Comparison of ENCODE assay signal across 26 mouse cellular contexts in the genomic region with DNA sequence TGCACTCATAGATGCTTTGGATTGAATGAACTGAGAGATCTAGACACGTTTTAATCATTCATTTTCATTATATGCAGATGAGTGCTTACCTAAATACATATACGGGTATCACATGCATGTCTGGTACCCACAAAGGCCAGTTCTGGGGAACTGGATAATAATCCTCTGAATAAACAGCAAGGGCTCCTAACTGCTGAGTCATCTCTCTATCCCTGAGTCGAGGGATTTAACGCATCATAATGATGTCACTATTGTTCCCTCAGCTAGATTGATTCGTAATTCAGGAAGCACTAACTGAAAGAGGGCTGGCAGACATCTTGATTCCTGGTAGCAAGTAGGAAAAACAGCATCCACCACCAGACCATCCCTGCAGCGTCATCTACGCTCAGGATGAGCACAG. TPM values are rescaled to one million over a fixed set of nuclear protein-coding genes. Genes with fewer than 3 reads are reported as not detected.
A peak's percentile ranks its signal among the peaks of the same experiment; 100 is the strongest.
DNase-seq lines count a peak whose midpoint lies in the region; ATAC-seq and TF ChIP-seq lines count a peak whose summit lies in the region.
"Had no signal": no experiment of that assay in that cellular context is flagged by ENCODE, and none has a peak within 500 bp of the region (broad histone marks: within the 10 kb centered on the region; RNA-seq: fewer than 3 reads in every experiment).

No protein-coding gene starts in this region.

- DNase-seq in hindbrain, postnatal 0 days (ENCODE audit: low spot score) = no peak
- DNase-seq in hindbrain, embryonic 11.5 days (ENCODE audit: low spot score) = no peak
- DNase-seq in 416B (ENCODE audit: low read depth) (peak; percentile 76), R1 (ENCODE audit: low read depth, low spot score) (peak; percentile 24)
- DNase-seq in stomach, postnatal 0 days (ENCODE audit: low spot score) = no peak
- no peak for DNase-seq in urinary bladder, postnatal 25 days (ENCODE audit: low spot score)
- no peak for DNase-seq in layer of hippocampus, adult 9-10 months (ENCODE audit: low spot score)
- DNase-seq: thymus, adult 18-20 months; thymus, postnatal 4 days had no signal

- H3K4me1 ChIP-seq in hindbrain, postnatal 0 days (ENCODE audit: insufficient read depth, low read length) = 0 out of 2 replicates have a peak, but pooled peaks cover 3% of the 10 kb centered on the region
- H3K4me1 ChIP-seq in hindbrain, embryonic 11.5 days (replicated peaks; ENCODE audit: control insufficient read depth, insufficient read depth, low read length) = no peaks in the 10 kb centered on the region
- peaks cover 3% of the 10 kb centered on the region; the same call in 1 of the 2 replicates for H3K4me1 ChIP-seq in stomach, postnatal 0 days (replicated peaks; ENCODE audit: control insufficient read depth, insufficient read depth)

- no peak overlapping the region for H3K4me3 ChIP-seq in hindbrain, postnatal 0 days (ENCODE audit: low read length)
- no peak overlapping the region for H3K4me3 ChIP-seq in hindbrain, embryonic 11.5 days (ENCODE audit: low read depth, low read length)
- no peak overlapping the region for H3K4me3 ChIP-seq in stomach, postnatal 0 days (ENCODE audit: low read depth, low read length)
- H3K4me3 ChIP-seq: heart, adult 2 months; heart, embryonic 13.5 days; hindbrain, embryonic 13.5 days; left cerebral cortex, adult 2 months; limb, embryonic 15.5 days; neural tube, embryonic 13.5 days; stomach, embryonic 15.5 days had no signal

- no peak for TF ChIP-seq CTCF in hindbrain, postnatal 0 days (IDR thresholded peaks at IDR 0.05; ENCODE audit: low read depth)
- TF ChIP-seq CTCF in stomach, postnatal 0 days (IDR thresholded peaks at IDR 0.05; ENCODE audit: low read depth) = no peak

- H3K36me3 ChIP-seq in hindbrain, postnatal 0 days (ENCODE audit: insufficient read depth, low read length) = no peaks in the 10 kb centered on the region
- H3K36me3 ChIP-seq in hindbrain, embryonic 11.5 days (ENCODE audit: control insufficient read depth, insufficient read depth, low read length) = no peaks in the 10 kb centered on the region
- H3K36me3 ChIP-seq in stomach, postnatal 0 days (ENCODE audit: control insufficient read depth, insufficient read depth, low read length) = no peaks in the 10 kb centered on the region
- H3K36me3 ChIP-seq: heart, embryonic 13.5 days; hindbrain, embryonic 13.5 days; limb, embryonic 15.5 days; neural tube, embryonic 13.5 days; stomach, embryonic 15.5 days had no signal

- TF ChIP-seq EP300 in stomach, postnatal 0 days (optimal IDR thresholded peaks at IDR 0.05) = no peak

- peak; percentile 53; the same call in 1 of the 2 replicates for ATAC-seq in hindbrain, postnatal 0 days
- ATAC-seq in hindbrain, embryonic 11.5 days (ENCODE audit: low FRiP score) = no peak
- peak; percentile 43; the same call in 1 of the 2 replicates for ATAC-seq in stomach, postnatal 0 days (ENCODE audit: low FRiP score, low TSS enrichment)
- ATAC-seq: activated CD4-positive, CD25-positive, alpha-beta regulatory T cell, adult 4 months; inflammation-experienced regulatory T-cells, adult 6 months had no signal

- no peak overlapping the region for H3K27ac ChIP-seq in hindbrain, postnatal 0 days
- H3K27ac ChIP-seq in hindbrain, embryonic 11.5 days (ENCODE audit: low read depth, low read length) = no peak overlapping the region
- H3K27ac ChIP-seq in stomach, postnatal 0 days (replicated peaks) = no peak overlapping the region
- H3K27ac ChIP-seq: heart, adult 2 months; heart, embryonic 13.5 days; hindbrain, embryonic 13.5 days; kidney, postnatal 0 days; left cerebral cortex, adult 2 months; limb, embryonic 15.5 days; liver, embryonic 14.5 days; neural tube, embryonic 13.5 days; stomach, embryonic 15.5 days had no signal

- 64% methylated on average over 7 of the region's 7 CpGs for WGBS in hindbrain, postnatal 0 days
- WGBS in hindbrain, embryonic 11.5 days = 78% methylated on average over 7 of the region's 7 CpGs
- WGBS in stomach, postnatal 0 days = 61% methylated on average over 7 of the region's 7 CpGs

- no peak overlapping the region for H3K9ac ChIP-seq in hindbrain, postnatal 0 days (replicated peaks; ENCODE audit: low read length)
- no peak overlapping the region for H3K9ac ChIP-seq in hindbrain, embryonic 11.5 days (ENCODE audit: low read depth, low read length)
- no peak overlapping the region for H3K9ac ChIP-seq in stomach, postnatal 0 days (ENCODE audit: low read length)
- H3K9ac ChIP-seq: heart, embryonic 13.5 days; hindbrain, embryonic 13.5 days; limb, embryonic 15.5 days; liver, embryonic 14.5 days; lung, embryonic 14.5 days; neural tube, embryonic 13.5 days; stomach, embryonic 15.5 days had no signal

- H3K9me3 ChIP-seq in hindbrain, postnatal 0 days (ENCODE audit: low read length) = no peaks in the 10 kb centered on the region
- H3K9me3 ChIP-seq in hindbrain, embryonic 11.5 days (ENCODE audit: control insufficient read depth, low read length) = no peaks in the 10 kb centered on the region
- no peaks in the 10 kb centered on the region for H3K9me3 ChIP-seq in stomach, postnatal 0 days (ENCODE audit: control insufficient read depth, low read length)
- H3K9me3 ChIP-seq: heart, embryonic 13.5 days; hindbrain, embryonic 13.5 days; limb, embryonic 15.5 days; neural tube, embryonic 13.5 days; stomach, embryonic 15.5 days had no signal

- H3K27me3 ChIP-seq in hindbrain, postnatal 0 days (ENCODE audit: insufficient read depth, low read length) = peaks cover 8% of the 10 kb centered on the region
- H3K27me3 ChIP-seq in hindbrain, embryonic 11.5 days (ENCODE audit: control insufficient read depth, insufficient read depth, low read length) = peaks cover 5% of the 10 kb centered on the region
- H3K27me3 ChIP-seq in stomach, postnatal 0 days (ENCODE audit: control insufficient read depth, insufficient read depth, low read length) = no peaks in the 10 kb centered on the region; the same call in 1 of the 2 replicates

- no peak overlapping the region for H3K4me2 ChIP-seq in hindbrain, postnatal 0 days (ENCODE audit: low read depth, low read length)
- H3K4me2 ChIP-seq in hindbrain, embryonic 11.5 days (replicated peaks; ENCODE audit: low read depth, low read length) = no peak overlapping the region
- no peak overlapping the region for H3K4me2 ChIP-seq in stomach, postnatal 0 days (replicated peaks; ENCODE audit: low read depth)
- H3K4me2 ChIP-seq: heart, embryonic 13.5 days; hindbrain, embryonic 13.5 days; limb, embryonic 15.5 days; lung, embryonic 14.5 days; neural tube, embryonic 13.5 days; stomach, embryonic 15.5 days had no signal

RNA-seq across cellular contexts. Expression of a gene that starts 3.0 kb away (rescaled TPM):
- not detected in 2 replicates for total RNA-seq in hindbrain, postnatal 0 days (2014; rRNA removed)
- polyA plus RNA-seq in hindbrain, postnatal 0 days (2015; fragmentation: Nextera tagmentation; extraction: Ambion mirVana) = 0.14 TPM in 1 of 2 replicates, not detected in the other
- polyA plus RNA-seq in hindbrain, embryonic 11.5 days (2014; fragmentation: Nextera tagmentation; extraction: Ambion mirVana) = not detected in 2 replicates
- polyA plus RNA-seq in stomach, postnatal 0 days (2015; fragmentation: Nextera tagmentation; extraction: Ambion mirVana) = 0.15 and 0.16 TPM in 2 replicates
- total RNA-seq: gastrocnemius, adult 18-20 months; gastrocnemius, postnatal 36 days; heart, adult 2 months; heart, postnatal 14 days; layer of hippocampus, postnatal 10 days; left cerebral cortex, adult 2 months; left cerebral cortex, postnatal 4 days had no signal
- polyA plus RNA-seq: activated CD4-positive, CD25-positive, alpha-beta regulatory T cell, adult 4 months; heart, embryonic 13.5 days; hindbrain, embryonic 13.5 days; kidney, postnatal 0 days; limb, embryonic 15.5 days; lung, embryonic 14.5 days; neural tube, embryonic 13.5 days; stomach, embryonic 15.5 days had no signal

RNA-seq across cellular contexts. Expression of a gene that starts 9.6 kb away (rescaled TPM):
- total RNA-seq in hindbrain, postnatal 0 days (2014; rRNA removed) = 0.22 TPM in 1 of 2 replicates, not detected in the other
- polyA plus RNA-seq in hindbrain, postnatal 0 days (2015; fragmentation: Nextera tagmentation; extraction: Ambion mirVana) = 0.50 and 0.56 TPM in 2 replicates
- polyA plus RNA-seq in hindbrain, embryonic 11.5 days (2014; fragmentation: Nextera tagmentation; extraction: Ambion mirVana) = 0.29 TPM in 1 of 2 replicates, not detected in the other
- polyA plus RNA-seq in stomach, postnatal 0 days (2015; fragmentation: Nextera tagmentation; extraction: Ambion mirVana) = 0.38 and 0.93 TPM in 2 replicates
- polyA plus RNA-seq: activated CD4-positive, CD25-positive, alpha-beta regulatory T cell, adult 4 months; hindbrain, embryonic 13.5 days; inflammation-experienced regulatory T-cells, adult 6 months; neural tube, embryonic 13.5 days had no signal

RNA-seq across cellular contexts. Expression of a gene that starts 30.2 kb away (rescaled TPM):
- 84.7 and 97.5 TPM in 2 replicates for total RNA-seq in hindbrain, postnatal 0 days (2014; rRNA removed)
- polyA plus RNA-seq in hindbrain, postnatal 0 days (2015; fragmentation: Nextera tagmentation; extraction: Ambion mirVana) = 58.8 and 62.7 TPM in 2 replicates
- polyA plus RNA-seq in hindbrain, embryonic 11.5 days (2014; fragmentation: Nextera tagmentation; extraction: Ambion mirVana) = 92.7 and 94.7 TPM in 2 replicates
- 44.2 and 45.5 TPM in 2 replicates for polyA plus RNA-seq in stomach, postnatal 0 days (2015; fragmentation: Nextera tagmentation; extraction: Ambion mirVana)

Comparison
In these comparisons a context has a peak if more than half of its experiments do, and no peak if none do; other contexts are left out.
1. DNase-seq: peak in 416B (single experiment) and R1 (single experiment); none in hindbrain, postnatal 0 days (single experiment), hindbrain, embryonic 11.5 days (single experiment), stomach, postnatal 0 days (single experiment), urinary bladder, postnatal 25 days (single experiment) and layer of hippocampus, adult 9-10 months (single experiment).